Mouse (Mus musculus) heart, embryonic 11.5 days (tissue): Measurements from ENCODE around the gene Mxra7. TPM values are rescaled to one million over a fixed set of nuclear protein-coding genes. Genes with fewer than 3 reads are reported as not detected.

Experiments used
- ATAC-seq: fragments of 200-750 bp; cut with Nextera tagmentation; replicated peaks from 2 replicates; pipeline ENCODE4 v1.8.0; 2017; ENCODE audit warnings: moderate library complexity; ENCODE audit not compliant: insufficient number of reproducible peaks, low FRiP score, low TSS enrichment
- H3K27ac ChIP-seq: fragments of 300-500 bp; sonication (generic); 2 replicates; pipeline ENCODE4 v1.5.1; 2014; ENCODE audit warnings: mild to moderate bottlenecking, low read depth, low read length
- H3K27me3 ChIP-seq: fragments of 300-500 bp; sonication (generic); 2 replicates; pipeline ENCODE4 v1.6.1; 2014; ENCODE audit warnings: mild to moderate bottlenecking, low read length, mixed read lengths; ENCODE audit not compliant: control insufficient read depth, insufficient read depth
- H3K36me3 ChIP-seq: fragments of 300-500 bp; sonication (generic); 2 replicates; pipeline ENCODE4 v1.6.1; 2014; ENCODE audit warnings: mild to moderate bottlenecking, low read length, moderate library complexity, mixed read lengths; ENCODE audit not compliant: control insufficient read depth, insufficient read depth
- H3K4me1 ChIP-seq: fragments of 300-500 bp; sonication (generic); 2 replicates; pipeline ENCODE4 v1.6.1; 2014; ENCODE audit warnings: low read length; ENCODE audit not compliant: control insufficient read depth, insufficient read depth
- H3K4me2 ChIP-seq: fragments of 300-500 bp; sonication (generic); 2 replicates; pipeline ENCODE4 v1.6.1; 2014; ENCODE audit warnings: mild to moderate bottlenecking, moderate library complexity
- H3K4me3 ChIP-seq: fragments of 300-500 bp; sonication (generic); 2 replicates; pipeline ENCODE4 v1.5.1; 2014; ENCODE audit warnings: low read depth, low read length
- H3K9ac ChIP-seq: fragments of 300-500 bp; sonication (generic); 2 replicates; pipeline ENCODE4 v1.6.1; 2014; ENCODE audit warnings: mild to moderate bottlenecking, low read depth, low read length, moderate library complexity
- H3K9me3 ChIP-seq: fragments of 300-500 bp; sonication (generic); replicated peaks from 2 replicates; pipeline ENCODE4 v1.6.1; 2016; ENCODE audit warnings: low read length; ENCODE audit not compliant: control insufficient read depth
- WGBS: fragments of 180-500 bp; shearing (Covaris S2); extraction: QIAGEN DNeasy Blood & Tissue Kit; methylation state at CpG from one replicate; pipeline ENCODE4 v1.1.7; 2014; ENCODE audit not compliant: insufficient replicate concordance; 5-methylcytosine and 5-hydroxymethylcytosine counted together
- polyA plus RNA-seq: library from polyadenylated mRNA; unstranded; fragments of >200 nt; fragmentation: Nextera tagmentation; extraction: Ambion mirVana; gene quantifications from 2 replicates; pipeline ENCODE4 v1.2.1, GENCODE M21; 2014

The Mxra7 gene
- polyA plus RNA-seq, 1 experiment from 2014 or later = 15.9 TPM

- WGBS = 68% methylated on average over 4 of the region's 4 CpGs
- ATAC-seq = no peak
- Histone ChIP-seq H3K4me3 (no peak overlapping the region), H3K4me1 (no peaks in the 10 kb centered on the region), H3K9me3 (no peaks in the 10 kb centered on the region), H3K27ac (no peak overlapping the region), H3K4me2 (no peak overlapping the region), H3K27me3 (no peaks in the 10 kb centered on the region), H3K9ac (no peak overlapping the region), H3K36me3 (no peaks in the 10 kb centered on the region)
Observed at GRCm38 (mm10) chr11:116755191-116755590, 72.7 kb downstream of the Mxra7 start.

GRCm38 (mm10) chr11:116753674-116754470 is 74.0 kb downstream of the Mxra7 start:
- H3K9me3 ChIP-seq = no peaks in the 10 kb centered on the region
- WGBS = 79% methylated on average over 5 of the region's 5 CpGs
- H3K36me3 ChIP-seq = no peaks in the 10 kb centered on the region
- H3K4me2 ChIP-seq = no peak overlapping the region
- no peaks in the 10 kb centered on the region for H3K4me1 ChIP-seq
- no peak overlapping the region for H3K9ac ChIP-seq
- H3K4me3 ChIP-seq = no peak overlapping the region
- no peak overlapping the region for H3K27ac ChIP-seq
- no peaks in the 10 kb centered on the region for H3K27me3 ChIP-seq
- ATAC-seq = no peak

Other genes starting within 250 kb of the Mxra7 start
- gene Ube2o, start 246.6 kb downstream of the Mxra7 start, polyA plus RNA-seq = 14.7 and 17.1 TPM in 2 replicates
- gene Aanat, start 241.6 kb downstream of the Mxra7 start, polyA plus RNA-seq = not detected in 2 replicates
- 5.0 and 6.0 TPM in 2 replicates for gene Rhbdf2, start 201.0 kb downstream of the Mxra7 start, polyA plus RNA-seq
- 0.35 and 0.92 TPM in 2 replicates for gene Prcd, start 174.5 kb downstream of the Mxra7 start, polyA plus RNA-seq
- gene Cygb, start 173.7 kb downstream of the Mxra7 start, polyA plus RNA-seq = 1.1 and 1.2 TPM in 2 replicates
- gene St6galnac1, start 52.5 kb downstream of the Mxra7 start, polyA plus RNA-seq = not detected in 2 replicates
- gene Mettl23, start 15.2 kb upstream of the Mxra7 start, polyA plus RNA-seq = 58.5 and 60.4 TPM in 2 replicates
- 83.2 and 89.0 TPM in 2 replicates for gene Jmjd6, start 15.4 kb upstream of the Mxra7 start, polyA plus RNA-seq
- 29.3 and 35.8 TPM in 2 replicates for gene Mfsd11, start 24.4 kb upstream of the Mxra7 start, polyA plus RNA-seq
- 577 and 621 TPM in 2 replicates for gene Srsf2, start 25.0 kb upstream of the Mxra7 start, polyA plus RNA-seq
- gene Mgat5b, start 90.8 kb upstream of the Mxra7 start, polyA plus RNA-seq = 0.29 and 0.66 TPM in 2 replicates